Mouse (Mus musculus) gastrocnemius, postnatal 36 days (tissue): ENCODE data around the gene Olfr1394. TPM values are rescaled to one million over a fixed set of nuclear protein-coding genes. Genes with fewer than 3 reads are reported as not detected.
"Not testable (repeated sequence)": the region's sequence is repeated elsewhere in the genome, so short reads cannot be mapped to it uniquely, and the experiment has no call there.

Source experiments
- DNase-seq, 2 experiments: peaks; one replicate each; pipeline ENCODE4 v3.0.0; 2022
- intact Hi-C: fragments of 180-260 bp; cut with DNase I; formaldehyde crosslinking; loops from one replicate; pipeline ENCODE4 v1.15.1; 2025
- total RNA-seq, 2 experiments: library from RNA; stranded (reverse); gene quantifications; 2 replicates each; pipeline ENCODE4 v1.2.3; 2021

The Olfr1394 gene
- total RNA-seq, 2 experiments from 2014 or later: not detected

DNA sequence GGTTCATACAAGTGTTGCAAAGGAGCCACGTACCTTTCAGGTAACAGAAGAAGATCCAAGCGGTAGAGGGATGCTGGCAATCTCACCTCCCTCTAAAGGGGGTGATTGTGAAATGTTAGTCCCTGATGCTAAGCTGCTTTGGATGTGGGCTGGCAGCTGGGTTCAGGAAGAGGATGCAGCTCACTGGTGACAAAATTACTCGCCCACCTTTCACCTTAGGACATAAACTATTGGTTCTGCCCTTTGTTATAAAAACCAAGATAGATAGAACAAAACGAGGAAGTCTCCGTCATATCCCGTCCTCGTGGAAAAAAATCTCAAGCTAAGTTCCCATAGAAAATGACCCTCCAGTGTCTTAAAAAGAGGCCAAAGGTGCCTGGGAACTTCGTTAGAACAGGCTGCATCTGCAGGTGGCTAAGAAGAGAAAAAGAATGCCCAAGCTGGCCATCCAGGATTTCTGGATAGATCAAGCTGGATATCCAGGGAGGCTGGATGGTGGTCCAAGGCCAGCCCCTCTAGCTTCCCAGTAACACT lies 32.8 kb downstream of the Olfr1394 start, which contains the start of gene Btnl9:
Gene Btnl9 (minus strand): TSS at position 205 of the 534 bp plus-strand sequence.
- intact Hi-C loops: loop anchor here (2.0 kb wide), 1 partner anchor 86 kb away; no protein-coding TSS in a partner anchor
- no peak for DNase-seq

DNA sequence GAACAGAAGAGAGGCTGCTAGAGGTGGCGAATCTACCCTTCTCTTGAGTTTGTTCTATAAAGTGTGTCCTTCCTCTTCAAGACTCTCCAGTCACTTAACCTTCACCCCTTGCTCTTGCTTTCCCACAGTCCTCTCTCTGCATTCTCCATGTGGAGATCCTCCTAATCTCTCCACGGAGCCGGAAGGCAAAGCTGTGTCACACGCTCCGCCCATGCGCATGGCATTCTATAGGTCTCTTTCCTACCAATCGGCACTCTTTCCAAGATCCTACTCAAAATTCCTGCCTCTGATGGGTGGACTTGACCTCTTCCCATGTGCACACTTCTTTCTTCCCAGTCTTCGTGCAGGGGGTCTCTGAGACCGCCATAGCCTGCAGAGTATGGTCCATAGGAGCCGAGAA lies 33.5 kb downstream of the Olfr1394 start:
- no peak for DNase-seq
- intact Hi-C loops: loop anchor here (2.0 kb wide), 1 partner anchor 85 kb away; no protein-coding TSS in a partner anchor

GRCm38 (mm10) chr11:49189737-49190136 lies 35.6 kb downstream of the Olfr1394 start:
- intact Hi-C loops: no loop called here

GRCm38 (mm10) chr11:49191083-49191482 lies 36.9 kb downstream of the Olfr1394 start:
- no peak for DNase-seq
- intact Hi-C loops: no loop called here

More at GRCm38 (mm10) chr11:49189737-49190136, 35.6 kb downstream of the Olfr1394 start:
- peak in 1 of 2 experiments; percentile 46 for DNase-seq

GRCm38 (mm10) chr11:49194771-49195170 lies 40.6 kb downstream of the Olfr1394 start:
- intact Hi-C loops, DNase-seq: not testable (repeated sequence)

DNA sequence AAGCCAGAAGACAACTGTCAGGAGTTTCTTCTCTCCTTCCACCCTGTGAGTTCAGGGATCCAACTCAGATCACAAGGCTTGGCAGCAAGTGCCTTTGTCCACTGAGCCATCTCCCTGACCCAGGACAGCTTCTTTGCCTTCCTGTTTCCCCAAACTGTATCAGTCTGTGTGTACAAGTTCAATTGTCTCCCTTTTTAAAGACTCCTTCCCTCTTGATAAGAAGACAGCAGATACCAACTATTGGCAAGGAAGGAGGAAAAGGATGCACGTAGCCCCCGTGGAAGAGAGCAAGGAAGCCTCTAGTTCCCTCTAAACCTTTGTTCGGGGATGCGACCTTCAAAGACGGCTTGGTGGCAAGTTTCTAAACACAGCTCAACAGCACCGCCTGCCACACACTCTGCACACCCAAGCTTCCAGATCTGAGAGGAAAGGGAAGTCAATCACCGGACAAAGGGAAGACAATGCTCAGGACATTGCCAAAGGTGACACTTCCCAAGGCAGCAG lies 41.7 kb downstream of the Olfr1394 start:
- DNase-seq: no peak
- intact Hi-C loops: no loop called here

DNA sequence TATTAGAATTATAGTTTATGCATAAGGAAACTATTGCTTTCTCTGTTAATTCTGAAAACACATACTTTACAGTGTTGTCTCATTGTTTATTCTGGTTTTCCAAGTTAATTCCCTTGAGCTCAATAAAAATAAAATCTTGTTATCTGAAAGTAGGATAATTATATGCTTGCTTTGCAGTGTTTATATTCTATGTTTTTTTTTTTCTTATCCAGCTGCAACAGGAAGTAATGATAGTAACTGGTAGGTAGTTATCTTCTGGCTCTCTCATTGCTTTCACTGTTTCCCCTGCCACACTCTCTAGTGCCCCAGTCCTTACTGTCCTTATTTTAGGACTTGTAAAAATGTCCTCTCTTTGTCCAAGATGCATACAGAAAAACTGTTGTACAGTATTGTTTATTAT lies 46.5 kb downstream of the Olfr1394 start:
- intact Hi-C loops: loop anchor here (10.0 kb wide), 1 partner anchor 326 kb away; the partner anchor contains the start of gene Irgm1
- no peak for DNase-seq

DNA sequence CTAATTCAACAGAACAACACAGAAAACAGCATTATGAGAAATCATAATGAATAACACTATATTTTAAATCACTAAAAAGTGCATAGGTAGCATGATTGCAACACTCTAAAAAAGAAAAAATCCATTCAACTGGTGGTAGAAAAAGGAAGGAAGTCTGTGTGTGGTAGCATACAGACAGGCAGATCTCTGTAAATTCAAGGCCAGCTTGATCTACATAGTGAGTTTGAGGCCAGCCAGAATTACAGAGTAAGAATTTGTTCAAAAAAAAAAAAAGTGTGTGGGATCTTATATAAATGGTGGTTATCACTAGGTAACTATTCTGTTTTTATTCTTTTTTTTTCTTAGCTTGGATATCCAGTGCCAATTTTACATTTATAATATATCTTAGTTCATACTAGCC lies 47.0 kb downstream of the Olfr1394 start:
- no peak for DNase-seq
- intact Hi-C loops: loop anchor here (10.0 kb wide), 1 partner anchor 326 kb away; the partner anchor contains the start of gene Irgm1

GRCm38 (mm10) chr11:49202071-49202470 lies 47.9 kb downstream of the Olfr1394 start:
- no peak for DNase-seq
- intact Hi-C loops: loop anchor here (2.0 to 10.0 kb wide), 2 partner anchors 49 to 327 kb away; partner anchors contain the start of gene Irgm1

DNA sequence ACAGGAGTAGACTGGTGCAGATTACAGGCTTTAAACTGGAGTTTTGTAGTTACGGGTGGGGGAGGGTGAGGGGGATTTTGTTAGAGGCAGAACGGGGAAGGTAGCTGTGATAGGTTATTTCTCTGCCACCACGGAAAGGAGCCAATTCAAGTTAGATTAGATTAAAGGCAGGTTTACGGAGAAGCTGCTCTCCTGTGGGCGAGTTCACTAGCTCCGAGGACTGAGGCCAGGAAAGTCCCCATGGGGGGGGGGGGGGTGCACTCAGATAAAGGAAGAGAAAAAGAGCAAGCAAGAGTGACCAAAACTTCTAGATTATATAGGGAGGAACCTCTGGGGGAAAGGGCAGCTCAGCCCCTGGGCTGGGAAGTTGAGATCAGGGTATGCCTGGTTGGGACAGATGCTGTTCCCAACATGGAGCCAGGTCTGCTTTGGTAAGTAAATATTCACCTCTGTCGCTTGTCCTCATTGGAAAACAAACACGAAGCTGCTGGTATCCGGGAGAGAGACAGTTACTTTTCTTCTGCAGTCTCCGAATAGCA lies 48.4 kb downstream of the Olfr1394 start:
- DNase-seq: peak in 1 of 2 experiments; percentile 25
- intact Hi-C loops: loop anchor here (2.0 to 10.0 kb wide), 2 partner anchors 48 to 328 kb away; partner anchors contain the start of gene Irgm1

GRCm38 (mm10) chr11:49203129-49203768 lies 49.1 kb downstream of the Olfr1394 start, which contains the start of gene Zfp62:
Zfp62 (plus strand) TSS chr11:49203292.
- intact Hi-C loops: loop anchor here (2.0 to 10.0 kb wide), 2 partner anchors 48 to 328 kb away; partner anchors contain the start of gene Irgm1
- peak; percentile 93 to 95 for DNase-seq

DNA sequence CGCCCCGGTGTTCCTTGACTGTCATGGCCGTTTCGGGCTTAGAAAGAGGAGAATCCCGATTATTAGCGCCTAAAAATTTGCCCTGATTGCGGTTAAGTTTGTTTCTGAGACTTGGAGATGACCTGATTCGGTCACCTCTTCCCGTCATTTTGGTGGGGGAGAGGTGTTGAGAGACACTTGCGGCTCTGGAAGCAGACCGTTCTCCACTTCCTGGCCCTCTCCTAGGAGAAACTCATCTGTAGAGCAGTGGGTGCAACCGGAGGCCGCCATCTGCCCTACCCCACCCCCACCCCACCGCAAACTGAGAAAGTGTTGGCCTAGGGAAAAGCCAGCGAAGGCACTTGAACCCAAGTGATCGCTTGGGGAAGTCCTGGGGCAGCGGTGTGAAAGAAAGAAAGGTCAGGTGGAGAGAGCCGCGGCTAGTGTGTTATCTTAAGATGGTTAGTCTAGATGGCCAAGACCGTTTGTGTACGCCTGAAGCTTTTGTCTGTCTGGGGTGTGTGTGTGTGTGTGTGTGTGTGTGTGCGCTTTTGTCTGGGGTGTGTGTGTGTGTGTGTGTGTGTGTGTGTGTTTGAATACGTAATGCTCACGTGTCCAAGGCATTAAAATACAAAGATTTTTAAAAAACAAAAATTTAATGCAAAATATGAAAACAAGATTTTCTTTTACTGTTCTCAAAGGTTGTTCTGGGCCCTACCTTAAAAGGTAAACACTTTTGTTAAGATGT lies 49.8 kb downstream of the Olfr1394 start:
- intact Hi-C loops: loop anchor here (2.0 to 10.0 kb wide), 2 partner anchors 47 to 329 kb away; partner anchors contain the start of gene Irgm1
- peak in 1 of 2 experiments; percentile 7 for DNase-seq

DNA sequence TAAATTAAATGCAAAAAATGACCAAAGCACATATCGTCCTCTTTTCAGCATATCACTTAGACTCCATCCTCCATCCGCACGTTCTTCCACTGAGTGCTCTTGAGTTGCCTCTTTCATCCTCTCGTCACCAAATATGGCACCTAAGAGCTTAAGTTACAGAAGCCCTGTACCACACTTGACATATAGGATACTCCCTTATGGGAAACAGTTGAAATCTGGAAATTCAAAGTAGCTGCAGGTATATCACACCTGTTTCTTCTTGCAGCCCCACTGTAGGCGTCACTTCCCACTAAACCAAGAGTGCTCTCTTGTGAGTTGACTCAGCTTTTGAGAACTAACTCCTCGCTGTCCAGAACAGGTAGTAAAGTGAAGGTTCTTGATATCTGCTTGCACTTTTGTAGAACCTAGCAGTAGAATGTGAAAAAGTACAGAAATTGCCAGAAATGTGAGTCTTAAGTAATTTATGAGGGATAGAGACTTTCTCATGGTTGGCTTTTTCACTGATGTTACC lies 51.0 kb downstream of the Olfr1394 start:
- intact Hi-C loops: loop anchor here (10.0 kb wide), 1 partner anchor 330 kb away; the partner anchor contains the start of gene Irgm1
- DNase-seq: no peak

- intact Hi-C loops: loop anchor here (10.0 kb wide), 1 partner anchor 333 kb away; the partner anchor contains the start of gene Irgm1
Observed at GRCm38 (mm10) chr11:49207495-49207894, 53.3 kb downstream of the Olfr1394 start.

More at GRCm38 (mm10) chr11:49207495-49207894, 53.3 kb downstream of the Olfr1394 start:
- no peak for DNase-seq

Other genes with a start within 250 kb of the Olfr1394 start
- under 1 TPM; 0.41 to 0.44 TPM for gene Psme2b, start 208.2 kb upstream of the Olfr1394 start, total RNA-seq
- gene Olfr56, start 175.5 kb upstream of the Olfr1394 start, total RNA-seq: not detected
- 1 to 10 TPM; 1.2 TPM for gene 9930111J21Rik1, start 175.0 kb upstream of the Olfr1394 start, total RNA-seq
- under 1 TPM; 0.26 to 0.27 TPM for gene Gm12185, start 162.2 kb upstream of the Olfr1394 start, total RNA-seq
- gene Tgtp1, start 160.2 kb upstream of the Olfr1394 start, total RNA-seq: 1 to 10 TPM in 1 of 2 experiments, under 1 TPM in 1; 0.33 to 1.2 TPM
- 1 to 10 TPM; 1.6 to 1.7 TPM for gene 9930111J21Rik2, start 103.1 kb upstream of the Olfr1394 start, total RNA-seq
- gene Tgtp2, start 90.2 kb upstream of the Olfr1394 start, total RNA-seq: 1 to 10 TPM in 1 of 2 experiments, under 1 TPM in 1; 0.33 to 1.1 TPM
- gene Ifi47, start 77.8 kb upstream of the Olfr1394 start, total RNA-seq: under 1 TPM; 0.59 to 0.64 TPM
- gene Olfr1396, start 39.5 kb upstream of the Olfr1394 start, total RNA-seq: not detected
- gene Olfr1395, start 12.1 kb upstream of the Olfr1394 start, total RNA-seq: not detected
- gene Btnl9, start 32.8 kb downstream of the Olfr1394 start, total RNA-seq: 1 to 10 TPM; 2.1 to 4.3 TPM
- 10 to 100 TPM; 17.2 to 20.9 TPM for gene Zfp62, start 48.9 kb downstream of the Olfr1394 start, total RNA-seq
- 10 to 100 TPM; 41.3 to 41.5 TPM for gene Mgat1, start 89.8 kb downstream of the Olfr1394 start, total RNA-seq
- not detected for gene Olfr1393, start 123.9 kb downstream of the Olfr1394 start, total RNA-seq
- not detected for gene Olfr1392, start 130.9 kb downstream of the Olfr1394 start, total RNA-seq
- not detected for gene Olfr10, start 150.4 kb downstream of the Olfr1394 start, total RNA-seq
- not detected for gene Olfr1391, start 168.4 kb downstream of the Olfr1394 start, total RNA-seq
- not detected for gene Olfr1390, start 180.8 kb downstream of the Olfr1394 start, total RNA-seq